Mouse (Mus musculus): Measurements from ENCODE around the gene Poln.

- TF ChIP-seq CTCF (IDR thresholded peaks at IDR 0.05) (no peak), POLR2A (IDR thresholded peaks at IDR 0.05; ENCODE audit: insufficient read depth, low read depth, low read length) (no peak), EP300 (IDR thresholded peaks at IDR 0.05; ENCODE audit: insufficient read depth, low read depth, low read length) (no peak)
Measured at GRCm38 (mm10) chr5:34185791-34186190, 16.5 kb upstream of the Poln start.
